ENCODE assay signal across 8 mouse cellular contexts in the genomic region with DNA sequence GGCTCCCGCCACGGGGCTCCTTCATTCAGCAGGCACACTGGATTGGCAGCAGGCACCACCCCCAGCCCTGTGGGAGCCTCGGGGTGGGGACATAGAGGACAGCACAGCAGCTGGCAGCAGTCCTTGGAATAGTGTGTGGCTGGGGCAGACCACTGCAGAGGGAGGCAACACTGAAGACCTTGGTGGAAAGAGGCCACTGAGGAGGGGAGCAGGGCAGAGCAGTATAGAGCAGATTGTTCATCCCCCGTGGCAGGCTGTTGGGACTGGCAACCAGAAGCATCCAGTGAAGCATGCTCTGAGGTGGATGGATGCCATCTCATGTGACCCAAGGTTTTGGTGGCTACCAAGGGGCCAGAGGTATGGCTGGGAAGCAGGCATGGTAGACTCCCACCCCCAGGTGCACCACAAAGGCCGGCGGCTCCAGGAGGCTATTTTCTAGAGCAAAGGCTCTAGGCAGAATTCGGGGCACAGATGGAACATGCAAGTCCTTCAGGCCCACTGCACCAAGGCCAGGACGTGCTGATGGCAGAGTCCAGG. TPM values are rescaled to one million over a fixed set of nuclear protein-coding genes. Genes with fewer than 3 reads are reported as not detected.
DNase-seq lines count a peak whose midpoint lies in the region; ATAC-seq and TF ChIP-seq lines count a peak whose summit lies in the region.

No protein-coding gene starts in this region.

- 0 out of 2 replicates have a peak, but pooled peaks have one; percentile 25 for ATAC-seq in kidney, embryonic 14.5 days (ENCODE audit: low FRiP score, low TSS enrichment)
- 0 out of 2 replicates have a peak, but pooled peaks have one; percentile 27 for ATAC-seq in common myeloid progenitor, adult 5-6 weeks (replicated peaks; ENCODE audit: low read depth, poor library complexity, severe bottlenecking)

- no peak for DNase-seq in kidney, adult 8-10 months
- peak; percentile 91 for DNase-seq in brain, embryonic 14.5 days (ENCODE audit: low read depth)
- peak; percentile 23 for DNase-seq in kidney, postnatal 14 days
- no peak for DNase-seq in right cerebral cortex, postnatal 14 days
- no peak for DNase-seq in left cerebral cortex, adult 11 months (ENCODE audit: low spot score)
- DNase-seq in gastrocnemius, adult 8-10 months (ENCODE audit: low spot score in 2 of 2): no peak

- no peak for TF ChIP-seq CTCF in brain, embryonic 14.5 days (IDR thresholded peaks at IDR 0.05; ENCODE audit: borderline replicate concordance, extremely low read depth, insufficient read depth, insufficient read length)

- no peak overlapping the region for H3K27ac ChIP-seq in kidney, embryonic 14.5 days (ENCODE audit: low read depth, low read length)

- H3K4me1 ChIP-seq in kidney, embryonic 14.5 days (ENCODE audit: control insufficient read depth, insufficient read depth, low read length): 0 out of 2 replicates have a peak, but pooled peaks cover 7% of the 10 kb centered on the region

- H3K27me3 ChIP-seq in kidney, embryonic 14.5 days (ENCODE audit: control insufficient read depth, insufficient read depth, low read length): no peaks in the 10 kb centered on the region

- 69% methylated on average over 8 of the region's 8 CpGs for WGBS in kidney, embryonic 14.5 days

- no peak for TF ChIP-seq POLR2A in brain, embryonic 14.5 days (IDR thresholded peaks at IDR 0.05; ENCODE audit: borderline replicate concordance, extremely low read depth, insufficient read depth, insufficient read length, poor library complexity, severe bottlenecking)

- H3K4me3 ChIP-seq in kidney, embryonic 14.5 days (ENCODE audit: low read length): no peak overlapping the region

- H3K4me2 ChIP-seq in kidney, embryonic 14.5 days (replicated peaks; ENCODE audit: low read depth, low read length): no peak overlapping the region

- H3K36me3 ChIP-seq in kidney, embryonic 14.5 days (ENCODE audit: control insufficient read depth, insufficient read depth, low read length): no peaks in the 10 kb centered on the region

- H3K9me3 ChIP-seq in kidney, embryonic 14.5 days (ENCODE audit: control insufficient read depth, low read length): no peaks in the 10 kb centered on the region

- no peak overlapping the region for H3K9ac ChIP-seq in kidney, embryonic 14.5 days (ENCODE audit: low read depth, low read length)

RNA-seq across cellular contexts. Expression of a gene that starts 20.7 kb away (rescaled TPM):
- 6.5 and 23.0 TPM in 2 replicates for polyA plus RNA-seq in kidney, embryonic 14.5 days (2014; fragmentation: Nextera tagmentation; extraction: Ambion mirVana)
- polyA plus RNA-seq in brain, embryonic 14.5 days (2012; rRNA removed): 116 and 136 TPM in 2 replicates
- total RNA-seq in common myeloid progenitor, adult 5-6 weeks (2017): 10.5 and 14.9 TPM in 2 replicates
- 10 to 100 TPM; 45.9 to 52.8 (median 48.8) TPM for total RNA-seq in gastrocnemius, adult 8-10 months (2022)

RNA-seq across cellular contexts. Expression of a gene that starts 24.6 kb away (rescaled TPM):
- polyA plus RNA-seq in kidney, embryonic 14.5 days (2014; fragmentation: Nextera tagmentation; extraction: Ambion mirVana): 0.13 and 0.27 TPM in 2 replicates
- 0.51 and 0.68 TPM in 2 replicates for polyA plus RNA-seq in brain, embryonic 14.5 days (2012; rRNA removed)
- total RNA-seq in common myeloid progenitor, adult 5-6 weeks (2017): 0.27 and 0.68 TPM in 2 replicates
- total RNA-seq in gastrocnemius, adult 8-10 months (2022): not detected

RNA-seq across cellular contexts. Expression of a gene that starts 34.0 kb away (rescaled TPM):
- polyA plus RNA-seq in kidney, embryonic 14.5 days (2014; fragmentation: Nextera tagmentation; extraction: Ambion mirVana): 63.7 and 70.2 TPM in 2 replicates
- 29.0 and 38.3 TPM in 2 replicates for polyA plus RNA-seq in brain, embryonic 14.5 days (2012; rRNA removed)
- 33.6 and 43.7 TPM in 2 replicates for total RNA-seq in common myeloid progenitor, adult 5-6 weeks (2017)
- 10 to 100 TPM in 1 of 4 experiments, 1 to 10 TPM in 3; 7.6 to 10.2 (median 8.8) TPM for total RNA-seq in gastrocnemius, adult 8-10 months (2022)

RNA-seq across cellular contexts. Expression of a gene that starts 34.1 kb away (rescaled TPM):
- polyA plus RNA-seq in kidney, embryonic 14.5 days (2014; fragmentation: Nextera tagmentation; extraction: Ambion mirVana): 1.4 and 2.4 TPM in 2 replicates
- 11.2 and 14.6 TPM in 2 replicates for polyA plus RNA-seq in brain, embryonic 14.5 days (2012; rRNA removed)
- total RNA-seq in common myeloid progenitor, adult 5-6 weeks (2017): 2.6 and 2.8 TPM in 2 replicates
- 1 to 10 TPM; 2.1 to 2.7 (median 2.3) TPM for total RNA-seq in gastrocnemius, adult 8-10 months (2022)

RNA-seq across cellular contexts. Expression of a gene that starts 34.9 kb away (rescaled TPM):
- 0.33 and 0.68 TPM in 2 replicates for polyA plus RNA-seq in kidney, embryonic 14.5 days (2014; fragmentation: Nextera tagmentation; extraction: Ambion mirVana)
- polyA plus RNA-seq in brain, embryonic 14.5 days (2012; rRNA removed): 1.4 and 1.6 TPM in 2 replicates
- total RNA-seq in common myeloid progenitor, adult 5-6 weeks (2017): 2.6 and 6.3 TPM in 2 replicates
- total RNA-seq in gastrocnemius, adult 8-10 months (2022): 1 to 10 TPM in 1 of 4 experiments, under 1 TPM in 3; 0.56 to 1.1 (median 0.77) TPM

Comparison
In these comparisons a context has a peak if more than half of its experiments do, and no peak if none do; other contexts are left out.
1. DNase-seq: peak in brain, embryonic 14.5 days (single experiment) and kidney, postnatal 14 days (single experiment); none in kidney, adult 8-10 months (0 of 2), right cerebral cortex, postnatal 14 days (single experiment), left cerebral cortex, adult 11 months (single experiment) and gastrocnemius, adult 8-10 months (0 of 2).